Mouse (Mus musculus): ENCODE results near the gene 4931406C07Rik. TPM values are rescaled to one million over a fixed set of nuclear protein-coding genes. Genes with fewer than 3 reads are reported as not detected.

Gene 4931406C07Rik
- total and polyA plus RNA-seq, 3 experiments, result 5.0 to 20.2 (median 12.0) TPM

- TF ChIP-seq MYC (IDR thresholded peaks at IDR 0.05; ENCODE audit: low read depth, low read length) (no peak), PAX5 (IDR thresholded peaks at IDR 0.05; ENCODE audit: low read length) (no peak), MXI1 (IDR thresholded peaks at IDR 0.05; ENCODE audit: low read depth, low read length) (no peak), USF2 (conservative IDR thresholded peaks at IDR 0.05; ENCODE audit: low read depth, low read length) (no peak), CTCF (conservative IDR thresholded peaks at IDR 0.05 in 1 of 2, IDR thresholded peaks at IDR 0.05 in 1 of 2; ENCODE audit: low read depth in 2 of 2, low read length in 2 of 2) (no peak), E2F4 (IDR thresholded peaks at IDR 0.05; ENCODE audit: insufficient replicate concordance, low read depth, low read length) (no peak), MAFK (IDR thresholded peaks at IDR 0.05; ENCODE audit: insufficient replicate concordance, low read length) (no peak), UBTF (IDR thresholded peaks at IDR 0.05; ENCODE audit: low read depth, low read length) (no peak), BHLHE40 (IDR thresholded peaks at IDR 0.05; ENCODE audit: low read depth, low read length) (no peak), JUN (IDR thresholded peaks at IDR 0.05; ENCODE audit: insufficient read depth, low read depth, low read length) (no peak), POLR2AphosphoS2 (IDR thresholded peaks at IDR 0.05; ENCODE audit: low read depth, low read length) (no peak), TBP (conservative IDR thresholded peaks at IDR 0.05; ENCODE audit: low read depth, low read length) (no peak), ZMIZ1 (IDR thresholded peaks at IDR 0.05; ENCODE audit: low read depth, low read length) (no peak), ELF1 (IDR thresholded peaks at IDR 0.05; ENCODE audit: low read depth, low read length) (no peak)
- Histone ChIP-seq H3K4me3 (replicated peaks in 1 of 3; ENCODE audit: low read depth in 2 of 3, low read length in 2 of 3, poor library complexity in 1 of 3) (no peak overlapping the region), H3K4me1 (ENCODE audit: control insufficient read depth in 1 of 2, insufficient read depth in 2 of 2) (no peaks in the 10 kb centered on the region), H3K36me3 (replicated peaks in 1 of 2; ENCODE audit: control insufficient read depth in 1 of 2, insufficient read depth in 1 of 2, low read length in 1 of 2) (peaks cover 58 to 68% of the 10 kb centered on the region in 2 experiments), H3K27ac (ENCODE audit: insufficient read depth, low read depth) (no peak overlapping the region), H3K9ac (ENCODE audit: insufficient read depth, low read depth) (no peak overlapping the region), H3K9me3 (replicated peaks; ENCODE audit: low read length) (no peaks in the 10 kb centered on the region), H3K4me2 (ENCODE audit: insufficient read depth, low read depth, poor library complexity, severe bottlenecking) (no peak overlapping the region), H3K27me3 (replicated peaks) (no peaks in the 10 kb centered on the region), H3K79me2 (replicated peaks; ENCODE audit: control insufficient read depth, extremely low read depth, insufficient read depth, poor library complexity, severe bottlenecking) (no peaks in the 10 kb centered on the region)
- in situ Hi-C loops (cut with MboI; ENCODE audit: low pct_ligation_motif_present, low pct_unique_long_range_greater_than_20kb, low sequenced_read_pairs) (no loop called here), dilution Hi-C loops (cut with MboI; ENCODE audit: extremely low pct_ligation_motif_present, extremely low pct_unique_long_range_greater_than_20kb, low sequenced_read_pairs) (no loop called here)
- DNase-seq (ENCODE audit: extremely low read depth), result no peak
These were observed 44.3 kb downstream of the 4931406C07Rik start for GRCm38 (mm10) chr9:15261980-15262379.

DNA sequence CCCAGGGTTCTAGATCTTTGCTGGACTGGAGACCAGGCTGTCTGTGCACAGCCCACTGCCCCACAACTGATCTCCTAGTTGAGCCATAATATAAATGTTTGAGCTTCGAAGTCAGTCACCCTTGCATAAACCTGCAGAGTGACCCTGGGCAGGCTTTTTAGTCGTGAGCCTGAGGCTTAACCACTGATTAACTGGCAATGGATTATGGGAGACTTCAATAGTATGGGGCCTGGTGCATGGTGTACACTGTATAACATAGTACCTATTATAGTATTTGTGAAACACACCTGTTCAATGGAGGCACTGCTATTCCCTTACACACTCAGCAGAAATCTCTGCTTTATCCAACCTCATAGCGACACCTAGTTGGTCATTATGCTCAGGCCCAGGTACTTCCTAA lies 50.0 kb downstream of the 4931406C07Rik start:
- no peak overlapping the region for H3K4me3 ChIP-seq (replicated peaks in 1 of 3; ENCODE audit: low read depth in 2 of 3, low read length in 2 of 3, poor library complexity in 1 of 3)
- TF ChIP-seq NELFE (IDR thresholded peaks at IDR 0.05; ENCODE audit: low read depth, low read length) (no peak), KAT2A (IDR thresholded peaks at IDR 0.05; ENCODE audit: insufficient replicate concordance, low read length) (no peak), GABPA (IDR thresholded peaks at IDR 0.05; ENCODE audit: insufficient replicate concordance, low read depth, low read length) (no peak), POLR2AphosphoS2 (IDR thresholded peaks at IDR 0.05; ENCODE audit: low read depth, low read length) (no peak)
- no peaks in the 10 kb centered on the region for H3K79me2 ChIP-seq (replicated peaks; ENCODE audit: control insufficient read depth, extremely low read depth, insufficient read depth, poor library complexity, severe bottlenecking)
- H3K4me2 ChIP-seq (ENCODE audit: insufficient read depth, low read depth, poor library complexity, severe bottlenecking), result no peak overlapping the region
- H3K9me3 ChIP-seq (replicated peaks; ENCODE audit: low read length), result no peaks in the 10 kb centered on the region
- no peak for DNase-seq (ENCODE audit: extremely low read depth)
- dilution Hi-C loops (cut with MboI; ENCODE audit: extremely low pct_ligation_motif_present, extremely low pct_unique_long_range_greater_than_20kb, low sequenced_read_pairs) (no loop called here), in situ Hi-C loops (cut with MboI; ENCODE audit: low pct_ligation_motif_present, low pct_unique_long_range_greater_than_20kb, low sequenced_read_pairs) (no loop called here)
- H3K27ac ChIP-seq (ENCODE audit: insufficient read depth, low read depth), result no peak overlapping the region
- H3K4me1 ChIP-seq (ENCODE audit: control insufficient read depth in 1 of 2, insufficient read depth in 2 of 2), result no peaks in the 10 kb centered on the region
- H3K36me3 ChIP-seq (replicated peaks in 1 of 2; ENCODE audit: control insufficient read depth in 1 of 2, insufficient read depth in 1 of 2, low read length in 1 of 2), result peaks cover 8 to 13% of the 10 kb centered on the region in 2 experiments
- H3K27me3 ChIP-seq (replicated peaks), result no peaks in the 10 kb centered on the region
- no peak overlapping the region for H3K9ac ChIP-seq (ENCODE audit: insufficient read depth, low read depth)
